Mouse (Mus musculus): ENCODE measurements around the gene Hcn3. TPM values are rescaled to one million over a fixed set of nuclear protein-coding genes. Genes with fewer than 3 reads are reported as not detected.

The Hcn3 gene
- polyA plus RNA-seq (2014; fragmentation: Illumina TruSeq; extraction: RNeasy Lipid Tissue Mini Kit (QIAGEN cat#74804); ENCODE audit: low read depth, low replicate concordance) = 0.73 TPM

DNA sequence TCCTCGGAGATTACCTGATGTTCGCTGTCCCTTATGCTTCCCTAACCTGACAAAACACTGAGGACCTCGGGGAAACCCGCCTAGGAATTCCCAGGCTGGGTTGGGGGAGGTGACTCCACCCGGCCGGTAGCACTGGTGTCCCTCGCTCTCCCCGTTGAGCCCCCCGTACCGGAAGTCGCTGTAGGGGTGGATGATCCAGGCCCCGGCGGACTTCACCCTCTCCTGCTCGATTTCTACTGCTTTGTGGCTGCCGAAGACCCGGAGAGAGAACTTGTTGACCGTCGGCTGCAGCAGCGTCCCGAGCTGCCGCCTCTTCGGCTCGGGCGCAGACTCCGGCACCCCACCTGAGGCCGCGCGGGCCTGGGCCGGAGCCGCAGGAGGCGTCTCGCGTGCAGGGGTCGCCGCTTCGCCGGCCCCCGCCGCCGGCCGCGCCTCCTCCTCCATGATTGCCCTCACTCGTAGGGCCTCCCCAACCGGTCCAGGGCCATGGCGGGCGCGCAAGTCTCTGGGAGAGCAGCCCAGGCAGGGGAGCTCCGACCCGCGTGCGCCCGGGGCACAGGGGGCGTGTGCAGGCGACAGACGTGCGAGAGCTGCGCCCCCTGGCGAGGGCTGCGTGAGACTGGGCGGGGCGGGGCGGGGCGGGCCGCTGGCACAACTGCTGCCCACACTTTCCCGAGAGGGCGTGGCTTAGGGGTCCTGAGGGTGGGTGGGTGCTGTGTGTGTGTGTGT, at the start of gene Hcn3:
Gene Hcn3, minus strand, starts transcription at position 581 of the 729 bp plus-strand sequence.

GRCm38 (mm10) chr3:89202253-89203141, 42.5 kb upstream of the Hcn3 start, which contains the start of gene Gba:
Gene Gba, plus strand, starts transcription at chr3:89202928.

DNA sequence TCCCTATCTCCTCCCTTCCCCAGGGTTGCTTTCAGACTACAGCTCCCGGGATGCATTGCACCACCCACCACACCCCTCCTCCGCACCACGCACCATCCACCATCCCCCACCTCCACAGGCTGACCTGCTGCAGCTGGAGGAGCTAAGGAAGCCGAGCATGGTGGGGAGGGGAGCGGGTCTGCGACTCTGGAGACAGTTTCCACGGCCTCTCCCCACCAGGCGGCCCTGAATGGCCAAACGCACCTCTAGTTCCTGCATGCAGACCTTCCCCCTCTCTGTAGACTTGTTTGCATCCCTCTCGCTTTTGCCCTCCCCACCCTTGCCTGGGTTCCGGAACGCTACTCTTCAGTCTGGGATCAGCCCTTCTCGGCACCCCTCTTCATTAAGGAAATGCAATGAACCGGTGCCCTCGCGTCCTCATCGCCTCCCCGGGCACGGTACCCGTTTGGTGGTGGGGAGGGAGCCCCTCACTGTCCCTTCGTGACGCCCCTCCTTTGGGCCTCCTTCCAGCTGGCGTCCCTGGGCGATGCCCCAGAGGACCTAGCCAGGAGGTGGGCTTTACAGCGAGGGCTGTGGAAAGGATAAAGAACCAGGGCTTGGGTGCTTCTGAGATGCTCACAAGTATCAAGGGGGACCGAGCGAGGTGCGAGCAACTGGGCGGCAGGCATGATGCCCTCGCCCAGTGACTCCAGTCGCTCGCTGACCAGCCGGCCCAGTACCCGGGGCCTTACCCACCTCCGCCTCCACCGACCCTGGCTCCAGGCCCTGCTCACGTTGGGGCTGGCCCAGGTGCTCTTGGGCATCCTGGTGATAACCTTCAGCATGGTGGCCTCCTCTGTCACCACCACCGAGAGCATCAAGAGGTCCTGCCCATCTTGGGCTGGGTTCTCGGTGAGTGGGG, 23.3 kb upstream of the Hcn3 start, which contains the start of gene Fam189b:
Gene Fam189b, plus strand, starts transcription at position 86 of the 901 bp plus-strand sequence.

GRCm38 (mm10) chr3:89177242-89178106, 17.5 kb upstream of the Hcn3 start, which contains the start of gene Scamp3:
Gene Scamp3, plus strand, starts transcription at chr3:89177473.

GRCm38 (mm10) chr3:89164506-89165267, 4.7 kb upstream of the Hcn3 start, which contains the start of gene Clk2:
Gene Clk2, plus strand, starts transcription at chr3:89164795.

GRCm38 (mm10) chr3:89135958-89136357, 24.0 kb downstream of the Hcn3 start, which contains the start of gene Pklr:
Gene Pklr, plus strand, starts transcription at chr3:89136142.

DNA sequence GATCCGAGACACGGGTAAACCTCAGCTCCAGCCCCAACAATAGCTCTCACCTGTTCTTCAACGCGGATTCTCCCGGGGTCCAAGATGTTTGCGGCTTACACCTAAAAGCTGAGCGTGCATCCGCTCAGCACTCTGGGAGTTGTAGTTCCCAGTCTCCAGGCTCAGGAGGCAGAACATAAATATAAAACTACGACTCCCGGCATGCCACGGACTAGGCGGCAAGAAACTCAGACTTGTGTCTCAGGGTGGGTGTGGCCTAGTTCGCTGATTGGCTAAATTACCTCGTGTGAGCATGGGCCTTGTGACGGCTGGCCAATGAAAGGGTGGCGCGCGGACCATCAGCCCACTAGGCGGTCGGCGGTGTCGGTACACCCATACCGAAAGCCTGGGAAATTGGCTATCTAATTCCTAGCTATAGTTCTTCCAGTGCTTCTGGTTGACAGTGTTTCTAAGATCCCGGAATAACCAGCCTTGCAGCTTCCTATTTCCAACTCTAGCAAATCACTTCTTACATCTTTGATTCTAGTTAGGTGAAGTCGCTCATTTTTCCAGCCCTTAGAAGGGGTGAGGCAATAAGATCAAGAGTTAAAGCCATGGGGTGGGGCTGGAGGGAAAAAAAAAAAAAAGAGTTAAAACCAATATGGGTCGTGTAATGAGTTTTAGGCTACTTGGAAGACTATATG, 58.0 kb downstream of the Hcn3 start, which contains the start of gene Fdps:
Gene Fdps, minus strand, starts transcription at position 148 of the 683 bp plus-strand sequence.

DNA sequence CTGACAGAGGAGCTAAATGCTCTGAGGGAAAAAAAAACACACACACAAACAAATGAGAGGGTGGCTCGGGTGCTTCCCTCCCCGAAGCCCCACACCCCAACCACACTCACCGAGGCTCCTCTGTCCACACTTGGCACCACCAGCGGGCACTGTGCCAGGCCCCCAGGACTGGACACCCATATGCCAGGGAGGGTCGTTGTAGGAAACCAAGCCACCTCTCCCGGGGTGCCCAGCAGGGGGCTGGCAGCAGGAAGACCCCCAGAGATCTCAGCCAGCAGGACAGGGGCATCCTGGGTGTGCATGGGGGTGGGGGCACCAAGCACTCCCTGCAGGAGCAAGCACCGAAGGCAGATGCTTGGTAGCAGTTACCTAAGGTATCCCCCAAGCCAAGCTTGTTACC, 59.2 kb downstream of the Hcn3 start, which contains the start of gene Gm43738:
Gene Gm43738, minus strand, starts transcription at position 289 of the 400 bp plus-strand sequence.

Other genes with a start within 250 kb of the Hcn3 start
- gene Msto1, start 246.2 kb downstream of the Hcn3 start, polyA plus RNA-seq (2014; fragmentation: Illumina TruSeq; extraction: RNeasy Lipid Tissue Mini Kit (QIAGEN cat#74804); ENCODE audit: low read depth, low replicate concordance) = 15.1 TPM
- gene Ash1l, start 209.6 kb downstream of the Hcn3 start, polyA plus RNA-seq (2014; fragmentation: Illumina TruSeq; extraction: RNeasy Lipid Tissue Mini Kit (QIAGEN cat#74804); ENCODE audit: low read depth, low replicate concordance) = 20.1 TPM
- 169 TPM for gene Dap3, start 209.0 kb downstream of the Hcn3 start, polyA plus RNA-seq (2014; fragmentation: Illumina TruSeq; extraction: RNeasy Lipid Tissue Mini Kit (QIAGEN cat#74804); ENCODE audit: low read depth, low replicate concordance)
- 32.7 TPM for gene Rusc1, start 66.9 kb downstream of the Hcn3 start, polyA plus RNA-seq (2014; fragmentation: Illumina TruSeq; extraction: RNeasy Lipid Tissue Mini Kit (QIAGEN cat#74804); ENCODE audit: low read depth, low replicate concordance)
- not detected for gene Gm43738, start 59.1 kb downstream of the Hcn3 start, polyA plus RNA-seq (2014; fragmentation: Illumina TruSeq; extraction: RNeasy Lipid Tissue Mini Kit (QIAGEN cat#74804); ENCODE audit: low read depth, low replicate concordance)
- 25.7 TPM for gene Fdps, start 58.2 kb downstream of the Hcn3 start, polyA plus RNA-seq (2014; fragmentation: Illumina TruSeq; extraction: RNeasy Lipid Tissue Mini Kit (QIAGEN cat#74804); ENCODE audit: low read depth, low replicate concordance)
- gene Pklr, start 24.1 kb downstream of the Hcn3 start, polyA plus RNA-seq (2014; fragmentation: Illumina TruSeq; extraction: RNeasy Lipid Tissue Mini Kit (QIAGEN cat#74804); ENCODE audit: low read depth, low replicate concordance) = not detected
- 30.6 TPM for gene Clk2, start 4.6 kb upstream of the Hcn3 start, polyA plus RNA-seq (2014; fragmentation: Illumina TruSeq; extraction: RNeasy Lipid Tissue Mini Kit (QIAGEN cat#74804); ENCODE audit: low read depth, low replicate concordance)
- gene Scamp3, start 17.3 kb upstream of the Hcn3 start, polyA plus RNA-seq (2014; fragmentation: Illumina TruSeq; extraction: RNeasy Lipid Tissue Mini Kit (QIAGEN cat#74804); ENCODE audit: low read depth, low replicate concordance) = 52.7 TPM
- gene Fam189b, start 22.9 kb upstream of the Hcn3 start, polyA plus RNA-seq (2014; fragmentation: Illumina TruSeq; extraction: RNeasy Lipid Tissue Mini Kit (QIAGEN cat#74804); ENCODE audit: low read depth, low replicate concordance) = 5.2 TPM
- gene Gba, start 42.7 kb upstream of the Hcn3 start, polyA plus RNA-seq (2014; fragmentation: Illumina TruSeq; extraction: RNeasy Lipid Tissue Mini Kit (QIAGEN cat#74804); ENCODE audit: low read depth, low replicate concordance) = 17.9 TPM
- gene Thbs3, start 55.0 kb upstream of the Hcn3 start, polyA plus RNA-seq (2014; fragmentation: Illumina TruSeq; extraction: RNeasy Lipid Tissue Mini Kit (QIAGEN cat#74804); ENCODE audit: low read depth, low replicate concordance) = 12.0 TPM
- 78.4 TPM for gene Mtx1, start 66.9 kb upstream of the Hcn3 start, polyA plus RNA-seq (2014; fragmentation: Illumina TruSeq; extraction: RNeasy Lipid Tissue Mini Kit (QIAGEN cat#74804); ENCODE audit: low read depth, low replicate concordance)
- gene Muc1, start 68.9 kb upstream of the Hcn3 start, polyA plus RNA-seq (2014; fragmentation: Illumina TruSeq; extraction: RNeasy Lipid Tissue Mini Kit (QIAGEN cat#74804); ENCODE audit: low read depth, low replicate concordance) = 0.18 TPM
- gene Krtcap2, start 85.8 kb upstream of the Hcn3 start, polyA plus RNA-seq (2014; fragmentation: Illumina TruSeq; extraction: RNeasy Lipid Tissue Mini Kit (QIAGEN cat#74804); ENCODE audit: low read depth, low replicate concordance) = 57.1 TPM
- 1.0 TPM for gene Trim46, start 86.1 kb upstream of the Hcn3 start, polyA plus RNA-seq (2014; fragmentation: Illumina TruSeq; extraction: RNeasy Lipid Tissue Mini Kit (QIAGEN cat#74804); ENCODE audit: low read depth, low replicate concordance)
- 48.2 TPM for gene Dpm3, start 99.2 kb upstream of the Hcn3 start, polyA plus RNA-seq (2014; fragmentation: Illumina TruSeq; extraction: RNeasy Lipid Tissue Mini Kit (QIAGEN cat#74804); ENCODE audit: low read depth, low replicate concordance)
- gene Slc50a1, start 110.4 kb upstream of the Hcn3 start, polyA plus RNA-seq (2014; fragmentation: Illumina TruSeq; extraction: RNeasy Lipid Tissue Mini Kit (QIAGEN cat#74804); ENCODE audit: low read depth, low replicate concordance) = 42.9 TPM
- 33.4 TPM for gene Efna1, start 120.9 kb upstream of the Hcn3 start, polyA plus RNA-seq (2014; fragmentation: Illumina TruSeq; extraction: RNeasy Lipid Tissue Mini Kit (QIAGEN cat#74804); ENCODE audit: low read depth, low replicate concordance)
- gene Efna3, start 162.8 kb upstream of the Hcn3 start, polyA plus RNA-seq (2014; fragmentation: Illumina TruSeq; extraction: RNeasy Lipid Tissue Mini Kit (QIAGEN cat#74804); ENCODE audit: low read depth, low replicate concordance) = not detected
- 0.37 TPM for gene Efna4, start 177.8 kb upstream of the Hcn3 start, polyA plus RNA-seq (2014; fragmentation: Illumina TruSeq; extraction: RNeasy Lipid Tissue Mini Kit (QIAGEN cat#74804); ENCODE audit: low read depth, low replicate concordance)
- gene Adam15, start 189.8 kb upstream of the Hcn3 start, polyA plus RNA-seq (2014; fragmentation: Illumina TruSeq; extraction: RNeasy Lipid Tissue Mini Kit (QIAGEN cat#74804); ENCODE audit: low read depth, low replicate concordance) = 92.6 TPM
- gene Dcst2, start 201.8 kb upstream of the Hcn3 start, polyA plus RNA-seq (2014; fragmentation: Illumina TruSeq; extraction: RNeasy Lipid Tissue Mini Kit (QIAGEN cat#74804); ENCODE audit: low read depth, low replicate concordance) = not detected
- gene Dcst1, start 205.1 kb upstream of the Hcn3 start, polyA plus RNA-seq (2014; fragmentation: Illumina TruSeq; extraction: RNeasy Lipid Tissue Mini Kit (QIAGEN cat#74804); ENCODE audit: low read depth, low replicate concordance) = not detected
- 25.7 TPM for gene Zbtb7b, start 234.6 kb upstream of the Hcn3 start, polyA plus RNA-seq (2014; fragmentation: Illumina TruSeq; extraction: RNeasy Lipid Tissue Mini Kit (QIAGEN cat#74804); ENCODE audit: low read depth, low replicate concordance)
- not detected for gene Lenep, start 242.6 kb upstream of the Hcn3 start, polyA plus RNA-seq (2014; fragmentation: Illumina TruSeq; extraction: RNeasy Lipid Tissue Mini Kit (QIAGEN cat#74804); ENCODE audit: low read depth, low replicate concordance)